Mouse (Mus musculus): ENCODE data around the gene Rap1gap2.

Rap1gap2 gene

DNA sequence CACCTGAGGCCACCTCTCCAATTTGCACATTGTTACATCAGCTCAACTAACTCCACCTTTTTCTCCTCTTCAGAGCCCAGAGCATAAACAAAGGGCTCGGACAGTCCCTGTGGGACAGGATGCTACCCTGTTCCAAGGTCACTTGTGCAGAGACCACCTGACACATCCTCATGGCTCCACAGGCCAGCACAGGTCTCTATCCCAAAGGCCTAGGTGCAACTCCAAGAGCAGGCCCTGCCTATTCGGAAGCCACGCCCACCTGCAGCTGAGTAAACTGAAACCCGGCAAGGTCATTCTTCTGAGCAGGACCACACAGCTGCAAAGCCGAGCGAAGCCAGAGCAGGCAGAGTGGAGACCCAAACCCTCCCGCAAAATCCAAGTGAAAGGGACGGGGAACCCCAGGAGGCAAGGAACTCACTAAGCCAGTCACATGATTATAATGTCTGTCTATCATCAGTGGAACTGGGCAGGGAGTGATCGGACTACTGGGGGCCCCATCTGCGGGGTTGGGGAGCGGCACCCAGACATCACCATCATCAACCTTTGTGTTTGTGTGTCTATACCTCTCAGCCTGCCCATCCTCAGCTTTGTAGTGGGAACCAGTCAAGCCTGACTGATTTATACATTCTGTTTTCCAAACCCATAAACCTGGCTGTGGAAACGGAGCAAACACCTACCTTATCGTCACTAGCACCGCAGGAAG is 74.4 kb downstream of the Rap1gap2 start:
- no peak for DNase-seq

GRCm38 (mm10) chr11:74534380-74534779 is 76.3 kb downstream of the Rap1gap2 start:
- DNase-seq = no peak

- DNase-seq = no peak
Observed at GRCm38 (mm10) chr11:74533050-74533449, 77.7 kb downstream of the Rap1gap2 start.

GRCm38 (mm10) chr11:74532401-74532800 is 78.3 kb downstream of the Rap1gap2 start:
- DNase-seq = no peak

- DNase-seq = no peak
Observed at GRCm38 (mm10) chr11:74531725-74532124, 79.0 kb downstream of the Rap1gap2 start.

DNA sequence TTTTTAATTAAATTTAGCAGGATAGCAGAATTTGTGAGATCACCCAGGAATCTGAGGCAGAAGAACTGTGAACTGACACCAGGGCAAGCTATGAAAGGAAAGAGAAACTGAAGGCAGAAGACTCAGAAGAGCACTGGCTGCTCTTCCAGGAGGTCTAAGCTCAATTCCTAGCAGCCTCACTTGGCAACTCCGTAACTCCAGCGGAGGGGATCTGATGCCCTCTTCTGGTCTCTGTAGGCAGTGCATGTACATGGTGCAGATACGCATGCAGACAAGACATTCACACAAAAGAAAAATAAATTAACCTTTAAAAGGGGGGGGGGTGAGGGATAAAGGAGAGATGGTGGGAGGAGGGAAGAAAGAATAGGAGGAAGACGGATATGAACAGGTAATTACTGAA is 80.9 kb downstream of the Rap1gap2 start:
- peak in 1 of 2 experiments; percentile 30 for DNase-seq

DNA sequence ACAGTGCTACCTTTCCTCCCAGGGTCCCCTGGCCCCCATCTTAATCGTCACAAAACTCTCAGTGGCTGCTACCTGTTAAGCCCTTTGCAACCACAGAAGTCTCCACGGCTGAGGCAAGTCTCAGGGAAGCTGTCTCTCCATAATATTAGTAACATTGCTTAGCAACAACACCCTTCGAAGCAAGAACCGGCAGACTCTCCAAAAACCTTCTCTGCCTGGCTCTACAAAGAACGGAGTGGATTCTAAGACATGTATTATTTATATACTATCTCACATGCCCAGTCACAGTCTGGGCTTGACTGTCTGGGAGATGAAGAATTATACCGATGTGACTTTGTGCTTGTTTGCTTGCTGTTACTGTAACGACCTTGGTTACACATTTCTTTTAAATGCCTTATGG is 83.2 kb downstream of the Rap1gap2 start:
- DNase-seq = no peak

GRCm38 (mm10) chr11:74526180-74527158 is 84.2 kb downstream of the Rap1gap2 start:
- peak; percentile 48 to 62 for DNase-seq

- no peak for DNase-seq
Observed at GRCm38 (mm10) chr11:74525605-74526004, 85.1 kb downstream of the Rap1gap2 start.

GRCm38 (mm10) chr11:74525205-74525604 is 85.5 kb downstream of the Rap1gap2 start:
- DNase-seq = no peak

GRCm38 (mm10) chr11:74524050-74524965 is 86.4 kb downstream of the Rap1gap2 start:
- no peak for DNase-seq

GRCm38 (mm10) chr11:74523210-74523951 is 87.3 kb downstream of the Rap1gap2 start:
- DNase-seq = no peak

DNA sequence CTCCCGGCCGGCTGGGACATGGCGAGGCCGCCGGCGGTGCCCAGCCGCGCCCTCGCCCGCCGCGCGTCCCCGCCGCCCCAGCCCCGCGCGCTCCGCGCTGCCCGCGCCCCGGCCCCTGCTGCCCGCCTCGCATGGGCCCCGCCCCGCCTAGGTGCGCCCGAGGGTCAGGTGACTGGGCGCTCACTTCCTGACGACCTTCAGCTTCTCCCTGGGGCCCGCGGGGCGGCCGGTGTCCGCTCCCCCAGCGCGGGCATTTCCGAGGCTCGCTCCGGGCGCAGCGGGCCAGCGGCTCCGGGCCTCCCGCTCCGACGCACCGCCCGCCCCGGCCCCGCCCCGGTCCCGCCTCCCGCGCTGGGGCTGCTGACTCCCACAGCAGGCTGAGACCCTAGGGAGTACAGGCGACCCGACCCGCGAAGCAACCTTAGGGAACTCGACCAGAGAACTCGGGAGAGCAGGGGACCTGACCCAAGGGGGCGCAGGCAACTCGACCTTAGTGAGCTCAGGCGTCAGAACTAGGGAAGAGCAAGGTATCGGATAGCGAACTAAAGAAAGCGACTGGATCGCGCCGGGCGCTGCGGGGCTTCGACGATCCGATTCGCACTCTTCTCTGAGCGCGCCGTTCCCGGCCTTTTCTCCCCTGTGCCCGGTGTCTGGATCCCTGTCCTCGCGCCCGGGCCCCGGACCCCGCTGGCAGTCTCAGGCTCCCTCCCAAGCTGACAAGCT is 88.1 kb downstream of the Rap1gap2 start:
- DNase-seq = peak; percentile 46 to 52

DNA sequence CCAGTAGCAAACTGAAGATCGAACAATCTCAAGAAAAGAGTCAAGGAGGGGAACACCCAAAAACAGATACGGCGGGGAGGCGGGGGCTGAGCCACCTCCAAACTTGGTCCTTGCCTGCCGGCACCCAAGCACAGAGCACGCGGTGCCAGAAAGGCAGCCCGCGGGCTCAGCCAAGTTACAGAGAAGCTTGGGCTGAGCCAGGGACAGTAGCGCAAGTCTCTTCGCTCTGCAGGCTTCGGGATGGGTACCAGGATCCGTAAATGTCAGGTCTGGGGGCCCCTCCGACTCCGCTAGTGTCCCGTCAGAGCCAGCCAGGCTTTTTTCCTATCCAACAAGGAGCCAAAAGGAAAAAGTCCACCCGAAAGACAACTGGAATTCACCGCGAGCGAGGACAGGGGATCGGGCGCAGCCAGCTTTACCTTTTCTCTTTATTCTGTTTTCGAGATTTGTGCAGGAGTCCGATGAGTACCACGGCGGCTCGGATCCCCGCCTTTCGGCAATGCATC is 88.7 kb downstream of the Rap1gap2 start:
- DNase-seq = peak; percentile 27 to 34

GRCm38 (mm10) chr11:74520201-74520600 is 90.5 kb downstream of the Rap1gap2 start:
- no peak for DNase-seq

- peak; percentile 67 to 76 for DNase-seq
Observed at GRCm38 (mm10) chr11:74516112-74516511, 94.6 kb downstream of the Rap1gap2 start.

DNA sequence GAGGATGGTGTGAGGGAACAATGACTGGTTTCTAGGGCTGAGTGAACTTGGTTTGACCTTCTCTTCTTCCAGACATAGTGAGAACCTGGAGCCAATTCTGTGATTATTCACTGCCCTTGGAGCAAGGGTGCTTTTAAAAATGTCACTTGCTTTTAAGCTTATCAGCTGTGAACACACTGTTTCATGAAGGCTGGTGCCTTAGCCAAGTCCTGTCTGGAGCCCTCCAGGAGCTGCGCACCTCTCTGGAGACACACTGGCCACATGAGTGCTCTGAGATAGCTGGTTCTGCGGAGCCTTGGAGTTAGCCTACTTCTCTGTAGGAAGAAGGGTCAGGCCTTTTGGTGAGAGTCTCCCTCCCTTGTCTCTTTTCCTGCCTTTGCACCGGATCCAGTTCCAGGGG is 95.7 kb downstream of the Rap1gap2 start:
- DNase-seq = no peak

GRCm38 (mm10) chr11:74512595-74512994 is 98.1 kb downstream of the Rap1gap2 start:
- DNase-seq = no peak

DNA sequence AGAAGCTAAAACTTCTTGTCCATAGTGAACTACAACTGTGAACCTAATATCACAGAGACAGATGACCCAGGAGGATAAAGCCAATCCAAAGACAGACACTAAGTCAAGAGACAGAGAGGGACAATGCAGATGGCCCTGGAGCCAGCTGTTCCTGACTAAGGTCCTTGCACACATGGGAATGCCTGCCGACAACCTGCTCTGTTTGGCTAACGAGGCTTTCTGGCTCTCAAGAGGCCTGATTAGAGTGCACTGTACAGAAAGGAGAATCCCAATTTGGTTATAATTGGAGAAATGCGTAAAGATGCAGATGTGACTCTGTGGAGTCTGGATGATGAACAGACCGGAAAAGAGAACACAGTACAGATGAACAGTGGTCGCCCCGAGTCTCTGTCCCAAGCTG is 104.4 kb downstream of the Rap1gap2 start:
- DNase-seq = no peak

GRCm38 (mm10) chr11:74502485-74502884 is 108.2 kb downstream of the Rap1gap2 start:
- no peak for DNase-seq

GRCm38 (mm10) chr11:74501989-74502388 is 108.7 kb downstream of the Rap1gap2 start:
- no peak for DNase-seq

All from cerebellum, postnatal 36 days (tissue).